Mouse (Mus musculus) liver, postnatal 0 days (tissue): Measurements from ENCODE around the gene Gns. TPM values are rescaled to one million over a fixed set of nuclear protein-coding genes. Genes with fewer than 3 reads are reported as not detected.
"Not testable (repeated sequence)": the region's sequence is repeated elsewhere in the genome, so short reads cannot be mapped to it uniquely, and the experiment has no call there.

Experiments used
- ATAC-seq: fragments of 200-750 bp; cut with Nextera tagmentation; 2 replicates; pipeline ENCODE4 v1.8.0; 2017; ENCODE audit warnings: mild to moderate bottlenecking, moderate library complexity
- DNase-seq: peaks from one replicate; pipeline ENCODE4 v3.0.0-alpha.2; 2016
- H3K27ac ChIP-seq: fragments of 300-500 bp; sonication (generic); 2 replicates; pipeline ENCODE4 v1.5.1; 2014; ENCODE audit warnings: antibody characterized with exemption, moderate library complexity, mild to moderate bottlenecking, low read depth
- H3K27me3 ChIP-seq: fragments of 300-500 bp; sonication (generic); 2 replicates; pipeline ENCODE4 v1.6.1; 2014; ENCODE audit warnings: low read length, control low read depth, mixed read lengths; ENCODE audit not compliant: insufficient read depth
- H3K36me3 ChIP-seq: fragments of 300-500 bp; sonication (generic); replicated peaks from 2 replicates; pipeline ENCODE4 v1.6.1; 2014; ENCODE audit warnings: mild to moderate bottlenecking, control low read depth, low read length, moderate library complexity, mixed read lengths; ENCODE audit not compliant: insufficient read depth
- H3K4me1 ChIP-seq: fragments of 300-500 bp; sonication (generic); 2 replicates; pipeline ENCODE4 v1.6.1; 2014; ENCODE audit warnings: antibody characterized with exemption, mild to moderate bottlenecking, control low read depth; ENCODE audit not compliant: insufficient read depth
- H3K4me2 ChIP-seq: fragments of 300-500 bp; sonication (generic); 2 replicates; pipeline ENCODE4 v1.6.1; 2014; ENCODE audit warnings: low read depth, mild to moderate bottlenecking, low read length, moderate library complexity, mixed read lengths
- H3K4me3 ChIP-seq: fragments of 300-500 bp; sonication (generic); 2 replicates; pipeline ENCODE4 v1.5.1; 2014; ENCODE audit warnings: low read depth, low read length
- H3K9ac ChIP-seq: fragments of 300-500 bp; sonication (generic); replicated peaks from 2 replicates; pipeline ENCODE4 v1.6.1; 2014; ENCODE audit warnings: mild to moderate bottlenecking, moderate library complexity
- H3K9me3 ChIP-seq: fragments of 300-500 bp; sonication (generic); 2 replicates; pipeline ENCODE4 v1.6.1; 2016; ENCODE audit warnings: mild to moderate bottlenecking, control low read depth, low read length, mixed read lengths
- CTCF ChIP-seq: sonication (generic); IDR thresholded peaks from 2 replicates; pipeline ENCODE4 v1.5.1; 2016; ENCODE audit warnings: antibody characterized with exemption, low read depth
- EP300 ChIP-seq: IDR thresholded peaks from 2 replicates; pipeline ENCODE4 v1.6.1; 2016; ENCODE audit warnings: antibody characterized with exemption, low read depth, mild to moderate bottlenecking
- WGBS: fragments of 180-500 bp; shearing (Covaris S2); extraction: QIAGEN DNeasy Blood & Tissue Kit; methylation state at CpG from one replicate; pipeline ENCODE4 v1.1.7; 2014; ENCODE audit not compliant: insufficient replicate concordance; 5-methylcytosine and 5-hydroxymethylcytosine counted together
- polyA plus RNA-seq: library from polyadenylated mRNA; unstranded; fragments of >200 nt; fragmentation: Nextera tagmentation; extraction: Ambion mirVana; gene quantifications from 2 replicates; pipeline ENCODE4 v1.2.1, GENCODE M21; 2015

Gene Gns
- polyA plus RNA-seq, 1 experiment from 2014 or later, result 27.7 TPM

DNA sequence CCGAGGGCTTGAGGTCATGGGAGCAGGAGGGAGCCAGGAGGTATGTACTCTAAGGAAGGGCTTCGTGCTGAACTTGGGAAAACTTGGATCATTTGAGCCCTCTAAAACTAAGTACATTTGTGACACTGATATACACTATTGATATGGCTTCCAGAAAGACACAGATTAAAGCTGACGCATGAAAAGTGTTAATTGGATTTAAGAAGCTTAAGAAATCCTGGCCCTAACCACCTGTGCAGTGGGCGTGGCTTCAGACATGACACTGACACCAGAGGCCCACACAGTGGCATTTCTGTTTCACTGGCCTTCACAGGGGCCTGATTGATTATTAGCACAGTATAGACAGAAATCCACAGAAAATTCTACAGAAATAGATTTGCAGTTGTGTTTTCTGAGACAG, 35.3 kb upstream of the Gns start:
- ATAC-seq (no peak), DNase-seq (no peak)
- 78% methylated on average over 4 of the region's 4 CpGs for WGBS
- Histone ChIP-seq H3K9ac (no peak overlapping the region), H3K27me3 (no peaks in the 10 kb centered on the region), H3K27ac (no peak overlapping the region), H3K4me2 (no peak overlapping the region), H3K4me1 (no peaks in the 10 kb centered on the region), H3K4me3 (no peak overlapping the region), H3K36me3 (no peaks in the 10 kb centered on the region), H3K9me3 (no peaks in the 10 kb centered on the region; the same call in 1 of the 2 replicates)
- TF ChIP-seq CTCF, result no peak
- TF ChIP-seq EP300, result no peak

DNA sequence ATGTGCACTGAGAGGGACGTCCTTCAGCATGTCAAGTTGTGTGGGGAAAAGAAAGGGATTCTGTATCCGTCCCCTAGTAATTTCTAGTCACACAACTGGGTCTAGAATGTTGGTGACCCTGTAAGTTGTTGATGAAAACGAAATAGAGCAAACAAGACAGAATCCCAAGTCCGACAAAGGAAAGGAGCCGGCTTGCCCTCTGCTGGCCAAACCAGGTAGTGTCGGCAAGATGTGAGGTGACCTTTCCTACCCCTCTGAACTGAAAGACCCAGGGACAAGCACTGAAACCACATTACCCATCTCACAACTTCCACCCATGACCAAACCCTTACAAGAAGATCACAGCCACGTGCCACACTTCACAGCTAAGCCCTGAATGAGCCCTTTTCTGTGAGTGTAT, 34.0 kb upstream of the Gns start:
- Histone ChIP-seq H3K4me1 (no peaks in the 10 kb centered on the region), H3K4me3 (no peak overlapping the region), H3K4me2 (no peak overlapping the region), H3K36me3 (no peaks in the 10 kb centered on the region), H3K27ac (no peak overlapping the region), H3K9ac (no peak overlapping the region), H3K9me3 (no peaks in the 10 kb centered on the region; the same call in 1 of the 2 replicates), H3K27me3 (no peaks in the 10 kb centered on the region)
- DNase-seq (peak; percentile 79), ATAC-seq (peak; percentile 29; the same call in 1 of the 2 replicates)
- WGBS, result 4% methylated on average over 7 of the region's 7 CpGs
- TF ChIP-seq CTCF (peak; percentile 89), EP300 (no peak)

DNA sequence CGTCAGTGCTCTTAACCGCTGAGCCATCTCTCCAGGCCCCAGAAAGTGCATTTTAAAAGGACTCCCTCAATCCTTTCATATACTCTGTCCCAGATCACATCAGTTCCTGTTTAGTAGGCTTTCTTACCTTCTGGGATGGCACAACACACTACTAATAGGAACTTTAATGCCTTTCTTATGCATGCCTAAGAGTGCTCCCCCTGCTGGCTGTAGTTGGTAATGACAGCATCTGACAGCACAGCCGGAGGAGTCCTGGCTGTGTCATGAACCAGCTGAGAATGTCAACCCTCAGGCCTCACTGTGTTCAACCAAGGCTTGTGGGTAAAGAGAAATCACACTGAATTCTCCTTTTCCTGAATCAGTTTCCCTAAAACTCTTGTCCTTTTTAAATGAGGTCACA, 30.3 kb upstream of the Gns start:
- TF ChIP-seq CTCF (peak; percentile 95), EP300 (no peak)
- no peak overlapping the region for H3K4me3 ChIP-seq

DNA sequence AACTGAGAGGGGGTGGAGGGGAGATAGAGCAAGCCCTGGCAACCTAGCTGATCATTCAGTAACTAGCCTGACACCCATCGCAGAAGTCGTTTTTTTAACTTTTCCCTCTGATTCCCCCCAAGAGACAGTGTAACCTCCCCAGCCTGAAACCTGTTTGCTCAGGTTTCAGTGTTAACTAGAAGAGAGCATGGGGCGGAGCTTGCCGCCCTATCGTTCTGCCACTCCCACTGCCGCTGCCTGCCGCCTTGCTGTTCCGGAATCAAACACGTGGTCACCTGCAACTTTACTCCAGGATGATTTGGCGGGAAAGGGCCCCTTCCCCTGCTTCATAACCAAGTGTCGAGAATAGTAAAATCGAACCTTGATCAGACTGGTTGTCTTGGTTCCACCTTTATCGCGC, 28.4 kb upstream of the Gns start:
- not testable (repeated sequence) for H3K9me3 ChIP-seq, DNase-seq, ATAC-seq, H3K27me3 ChIP-seq, H3K4me3 ChIP-seq, H3K4me1 ChIP-seq, H3K27ac ChIP-seq, H3K9ac ChIP-seq, H3K36me3 ChIP-seq, H3K4me2 ChIP-seq
- 68% methylated on average over 14 of the region's 14 CpGs for WGBS

More for the DNA sequence above, 30.3 kb upstream of the Gns start:
- Histone ChIP-seq H3K36me3 (no peaks in the 10 kb centered on the region), H3K4me2 (no peak overlapping the region), H3K27me3 (no peaks in the 10 kb centered on the region), H3K4me1 (no peaks in the 10 kb centered on the region), H3K9me3 (no peaks in the 10 kb centered on the region; the same call in 1 of the 2 replicates), H3K9ac (no peak overlapping the region), H3K27ac (no peak overlapping the region)
- ATAC-seq (no peak), DNase-seq (peak; percentile 71)
- 70% methylated on average over 3 of the region's 3 CpGs for WGBS

DNA sequence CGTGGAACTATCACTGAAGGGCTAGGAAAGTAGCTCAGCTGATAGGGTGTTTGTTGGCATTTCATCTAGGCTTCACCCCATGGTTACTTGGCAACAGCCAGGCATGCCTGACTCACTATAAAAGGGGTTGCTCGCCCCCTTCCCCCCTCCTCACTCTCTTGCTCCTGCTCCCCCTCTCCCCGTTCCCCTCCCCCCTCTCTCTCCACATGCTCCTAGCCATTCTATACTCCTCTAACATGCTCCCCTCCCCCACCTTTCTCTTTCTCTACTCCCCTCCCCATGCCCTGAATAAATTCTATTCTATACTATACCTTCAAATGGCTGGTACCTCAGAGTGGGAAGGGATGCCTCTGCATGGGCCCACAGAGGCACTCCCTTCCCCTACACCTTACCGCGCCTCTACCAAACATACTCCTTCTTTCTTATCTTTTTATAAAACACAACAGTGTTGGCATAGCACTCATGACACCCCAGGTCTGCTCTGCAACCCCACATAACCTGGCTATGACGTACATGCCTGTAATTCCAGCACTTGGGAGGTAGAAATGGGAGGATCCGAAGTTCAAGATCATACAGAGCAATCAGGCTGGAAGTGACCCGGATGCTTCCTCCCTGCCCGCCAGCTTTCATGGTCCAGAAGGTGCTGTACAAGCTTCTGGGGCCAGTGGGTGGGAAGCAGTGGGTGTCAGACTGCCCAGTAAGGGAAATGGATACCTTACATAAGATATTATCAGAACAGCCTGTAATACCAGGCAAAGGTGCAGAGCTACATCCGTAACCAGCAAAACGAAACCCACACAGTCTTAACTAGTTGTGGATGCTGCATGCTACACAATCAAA, 23.9 kb upstream of the Gns start:
- H3K27ac ChIP-seq, result no peak overlapping the region
- H3K4me1 ChIP-seq, result no peaks in the 10 kb centered on the region
- no peak for ATAC-seq
- no peaks in the 10 kb centered on the region for H3K36me3 ChIP-seq
- TF ChIP-seq EP300, result no peak
- TF ChIP-seq CTCF, result no peak
- H3K4me2 ChIP-seq, result no peak overlapping the region
- no peak overlapping the region for H3K4me3 ChIP-seq
- WGBS, result 73% methylated on average over 11 of the region's 11 CpGs
- no peak for DNase-seq
- H3K27me3 ChIP-seq, result no peaks in the 10 kb centered on the region
- no peaks in the 10 kb centered on the region for H3K9me3 ChIP-seq
- no peak overlapping the region for H3K9ac ChIP-seq

DNA sequence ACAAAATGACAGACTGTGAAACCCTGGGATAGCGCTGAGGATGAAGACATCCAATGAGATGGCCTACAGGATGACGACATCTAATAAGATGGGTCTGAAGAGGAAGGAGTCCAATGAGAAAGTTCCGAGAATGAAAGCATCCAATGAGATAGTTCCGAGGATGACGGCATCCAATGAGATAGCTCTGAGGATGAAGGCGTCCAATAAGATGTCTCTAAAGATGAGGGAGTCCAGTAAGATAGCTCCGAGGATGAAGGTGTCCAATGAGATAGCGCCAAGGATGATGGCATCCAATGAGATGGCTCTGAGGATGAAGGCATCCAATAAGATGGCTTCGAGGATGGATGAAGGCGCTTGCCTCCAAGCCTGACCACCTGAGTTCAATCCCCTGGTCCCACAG, 22.6 kb upstream of the Gns start:
- Histone ChIP-seq H3K4me1 (no peaks in the 10 kb centered on the region), H3K27ac (no peak overlapping the region), H3K36me3 (no peaks in the 10 kb centered on the region), H3K9me3 (no peaks in the 10 kb centered on the region), H3K27me3 (no peaks in the 10 kb centered on the region), H3K9ac (no peak overlapping the region), H3K4me3 (no peak overlapping the region), H3K4me2 (no peak overlapping the region)
- DNase-seq (no peak), ATAC-seq (no peak)
- TF ChIP-seq CTCF (no peak), EP300 (no peak)
- WGBS, result 86% methylated on average over 10 of the region's 10 CpGs
